Mouse (Mus musculus) forebrain, postnatal 0 days (tissue): ENCODE results near the gene Dnajc5. TPM values are rescaled to one million over a fixed set of nuclear protein-coding genes. Genes with fewer than 3 reads are reported as not detected.

Experiments
- ATAC-seq: fragments of 200-750 bp; cut with Nextera tagmentation; 2 replicates; pipeline ENCODE4 v1.8.0; 2017; ENCODE audit warnings: mild to moderate bottlenecking, moderate library complexity
- DNase-seq: peaks from one replicate; pipeline ENCODE4 v3.0.0-alpha.2; 2015
- H3K27ac ChIP-seq: fragments of 300-500 bp; sonication (generic); 2 replicates; pipeline ENCODE4 v1.5.1; 2014; ENCODE audit warnings: low read depth, mild to moderate bottlenecking, antibody characterized with exemption, low read length, moderate library complexity, mixed read lengths
- H3K27me3 ChIP-seq: fragments of 300-500 bp; sonication (generic); 2 replicates; pipeline ENCODE4 v1.6.1; 2014; ENCODE audit warnings: mild to moderate bottlenecking, low read length, mixed read lengths; ENCODE audit not compliant: insufficient read depth
- H3K36me3 ChIP-seq: fragments of 300-500 bp; sonication (generic); 2 replicates; pipeline ENCODE4 v1.6.1; 2014; ENCODE audit warnings: mild to moderate bottlenecking, moderate library complexity; ENCODE audit not compliant: insufficient read depth
- H3K4me1 ChIP-seq: fragments of 300-500 bp; sonication (generic); 2 replicates; pipeline ENCODE4 v1.6.1; 2014; ENCODE audit warnings: antibody characterized with exemption; ENCODE audit not compliant: insufficient read depth
- H3K4me2 ChIP-seq: fragments of 300-500 bp; sonication (generic); 2 replicates; pipeline ENCODE4 v1.6.1; 2014; ENCODE audit warnings: low read depth, mild to moderate bottlenecking, moderate library complexity
- H3K4me3 ChIP-seq: fragments of 300-500 bp; sonication (generic); 2 replicates; pipeline ENCODE4 v1.5.1; 2014; ENCODE audit warnings: low read depth, low read length, mixed read lengths
- H3K9ac ChIP-seq: fragments of 300-500 bp; sonication (generic); 2 replicates; pipeline ENCODE4 v1.6.1; 2014; ENCODE audit warnings: mild to moderate bottlenecking
- H3K9me3 ChIP-seq: fragments of 300-500 bp; sonication (generic); 2 replicates; pipeline ENCODE4 v1.6.1; 2016; ENCODE audit warnings: low read length
- CTCF ChIP-seq: sonication (generic); IDR thresholded peaks from 2 replicates; pipeline ENCODE4 v1.5.1; 2016; ENCODE audit warnings: antibody characterized with exemption, control low read depth, low read depth
- WGBS: fragments of 180-500 bp; shearing (Covaris S2); extraction: QIAGEN DNeasy Blood & Tissue Kit; methylation state at CpG from one replicate; pipeline ENCODE4 v1.1.7; 2014; 5-methylcytosine and 5-hydroxymethylcytosine counted together
- polyA plus RNA-seq: library from polyadenylated mRNA; unstranded; fragments of >200 nt; fragmentation: Nextera tagmentation; extraction: Ambion mirVana; gene quantifications from 2 replicates; pipeline ENCODE4 v1.2.1, GENCODE M21; 2015
- total RNA-seq: library from RNA; depleted of rRNA; stranded (reverse); fragments of >200 nt; gene quantifications from 2 replicates; pipeline ENCODE4 v1.2.3, GENCODE M21; 2014

The Dnajc5 gene
- total and polyA plus RNA-seq, 2 experiments from 2014 or later, result 270 to 369 TPM

GRCm38 (mm10) chr2:181593937-181594336 is 73.7 kb downstream of the Dnajc5 start:
- ATAC-seq (no peak), DNase-seq (no peak)
- TF ChIP-seq CTCF, result 0 out of 2 replicates have a peak, but pooled peaks have one; percentile 7
- Histone ChIP-seq H3K4me1 (peaks cover 21% of the 10 kb centered on the region), H3K9me3 (no peaks in the 10 kb centered on the region), H3K36me3 (peaks cover 28% of the 10 kb centered on the region), H3K27ac (no peak overlapping the region), H3K27me3 (no peaks in the 10 kb centered on the region), H3K4me3 (no peak overlapping the region), H3K4me2 (no peak overlapping the region), H3K9ac (no peak overlapping the region)

- Histone ChIP-seq H3K9me3 (no peaks in the 10 kb centered on the region), H3K4me2 (no peak overlapping the region), H3K9ac (no peak overlapping the region), H3K4me1 (peaks cover 21% of the 10 kb centered on the region), H3K4me3 (no peak overlapping the region), H3K27ac (no peak overlapping the region), H3K36me3 (peaks cover 16% of the 10 kb centered on the region), H3K27me3 (no peaks in the 10 kb centered on the region)
- WGBS, result 58% methylated on average over 4 of the region's 4 CpGs
- ATAC-seq (no peak), DNase-seq (peak; percentile 64)
- TF ChIP-seq CTCF, result peak; percentile 75
Measured at GRCm38 (mm10) chr2:181594946-181595696, 74.8 kb downstream of the Dnajc5 start.

GRCm38 (mm10) chr2:181596221-181596960 is 76.1 kb downstream of the Dnajc5 start:
- H3K4me3 ChIP-seq, result no peak overlapping the region
- peaks cover 10% of the 10 kb centered on the region; the same call in 1 of the 2 replicates for H3K36me3 ChIP-seq
- H3K9ac ChIP-seq, result no peak overlapping the region
- no peaks in the 10 kb centered on the region for H3K27me3 ChIP-seq
- H3K9me3 ChIP-seq, result no peaks in the 10 kb centered on the region
- TF ChIP-seq CTCF, result no peak
- no peak for ATAC-seq
- no peak for DNase-seq
- no peak overlapping the region for H3K4me2 ChIP-seq
- WGBS, result 69% methylated on average over 6 of the region's 6 CpGs
- H3K27ac ChIP-seq, result no peak overlapping the region
- H3K4me1 ChIP-seq, result peaks cover 12% of the 10 kb centered on the region

- 70% methylated on average over 7 of the region's 7 CpGs for WGBS
Measured at GRCm38 (mm10) chr2:181597378-181598061, 77.2 kb downstream of the Dnajc5 start.

GRCm38 (mm10) chr2:181598454-181599351 is 78.4 kb downstream of the Dnajc5 start, which contains the start of gene Samd10:
Samd10 (minus strand) TSS chr2:181599212.
- Histone ChIP-seq H3K4me3 (peak within 1 kb of the TSS; percentile 72), H3K4me1 (peaks cover 13% of the 10 kb centered on the region), H3K27me3 (no peaks in the 10 kb centered on the region), H3K36me3 (peaks cover 10% of the 10 kb centered on the region; the same call in 1 of the 2 replicates), H3K27ac (peak within 1 kb of the TSS; percentile 89), H3K9me3 (no peaks in the 10 kb centered on the region), H3K9ac (peak within 1 kb of the TSS; percentile 94), H3K4me2 (peak within 1 kb of the TSS; percentile 84)
- WGBS, result 1% methylated on average over 70 of the region's 71 CpGs
- TF ChIP-seq CTCF, result peak; percentile 42
- ATAC-seq, result peak; percentile 28
- peak; percentile 79 for DNase-seq

More at GRCm38 (mm10) chr2:181597378-181598061, 77.2 kb downstream of the Dnajc5 start:
- H3K36me3 ChIP-seq, result peaks cover 10% of the 10 kb centered on the region; the same call in 1 of the 2 replicates
- H3K4me3 ChIP-seq, result no peak overlapping the region
- peak; percentile 48 for TF ChIP-seq CTCF
- DNase-seq (no peak), ATAC-seq (no peak)
- H3K4me1 ChIP-seq, result peaks cover 16% of the 10 kb centered on the region
- H3K27ac ChIP-seq, result no peak overlapping the region
- H3K9me3 ChIP-seq, result no peaks in the 10 kb centered on the region
- H3K9ac ChIP-seq, result no peak overlapping the region
- peak overlapping the region; percentile 84; the same call in 1 of the 2 replicates for H3K4me2 ChIP-seq
- H3K27me3 ChIP-seq, result no peaks in the 10 kb centered on the region

GRCm38 (mm10) chr2:181600226-181600758 is 80.0 kb downstream of the Dnajc5 start:
- peak overlapping the region; percentile 57 for H3K4me2 ChIP-seq
- no peak for TF ChIP-seq CTCF
- DNase-seq (no peak), ATAC-seq (no peak)
- peaks cover 13% of the 10 kb centered on the region for H3K4me1 ChIP-seq
- no peaks in the 10 kb centered on the region for H3K27me3 ChIP-seq
- H3K36me3 ChIP-seq, result peaks cover 10% of the 10 kb centered on the region; the same call in 1 of the 2 replicates
- 72% methylated on average over 6 of the region's 6 CpGs for WGBS
- H3K4me3 ChIP-seq, result peak overlapping the region; percentile 87
- no peaks in the 10 kb centered on the region for H3K9me3 ChIP-seq
- peak overlapping the region; percentile 84; the same call in 1 of the 2 replicates for H3K27ac ChIP-seq
- peak overlapping the region; percentile 94 for H3K9ac ChIP-seq
